Mouse (Mus musculus) C2C12 (cell line): ENCODE data around the gene Tmem198b. TPM values are rescaled to one million over a fixed set of nuclear protein-coding genes. Genes with fewer than 3 reads are reported as not detected.
A peak's percentile ranks its signal among the peaks of the same experiment; 100 is the strongest.

ENCODE experiments used
- H3K27me3 ChIP-seq: one replicate; pipeline ENCODE4 v1.6.1; 2011; ENCODE audit not compliant: control insufficient read depth, insufficient read depth, insufficient read length
- H3K36me3 ChIP-seq: one replicate; pipeline ENCODE4 v1.6.1; 2011; ENCODE audit not compliant: control insufficient read depth, insufficient read depth
- H3K4me3 ChIP-seq: one replicate; pipeline ENCODE4 v1.5.1; 2011; ENCODE audit warnings: mild to moderate bottlenecking, control low read depth; ENCODE audit not compliant: poor library complexity, insufficient read depth, severe bottlenecking
- H3K79me2 ChIP-seq: one replicate; pipeline ENCODE4 v1.6.1; 2011; ENCODE audit not compliant: control insufficient read depth, insufficient read depth
- H3K79me3 ChIP-seq: one replicate; pipeline ENCODE4 v1.6.1; 2011; ENCODE audit warnings: low read depth, control low read depth
- H3ac ChIP-seq: one replicate; pipeline ENCODE3; 2011; ENCODE audit warnings: low read depth; ENCODE audit not compliant: control insufficient read depth, insufficient read length
- CEBPB ChIP-seq: IDR thresholded peaks from one replicate; pipeline ENCODE4 v1.6.1; 2011; ENCODE audit warnings: low read depth, mild to moderate bottlenecking, control low read depth, moderate library complexity
- CTCF ChIP-seq: IDR thresholded peaks from one replicate; pipeline ENCODE4 v1.5.1; 2011; ENCODE audit not compliant: control insufficient read depth, insufficient read depth, insufficient read length
- FOSL1 ChIP-seq: IDR thresholded peaks from one replicate; pipeline ENCODE4 v1.8.0; 2011; ENCODE audit warnings: mild to moderate bottlenecking, low read length; ENCODE audit not compliant: poor library complexity, insufficient read depth, severe bottlenecking
- MAX ChIP-seq: IDR thresholded peaks from one replicate; pipeline ENCODE4 v1.6.1; 2011; ENCODE audit warnings: mild to moderate bottlenecking, control low read depth
- MYOD1 ChIP-seq: IDR thresholded peaks from one replicate; pipeline ENCODE4 v1.6.1; 2011; ENCODE audit warnings: low read depth; ENCODE audit not compliant: control insufficient read depth, insufficient read length
- MYOG ChIP-seq: IDR thresholded peaks from one replicate; pipeline ENCODE4 v1.6.1; 2011; ENCODE audit not compliant: control insufficient read depth, insufficient read length; ENCODE audit errors: extremely low read depth
- USF1 ChIP-seq: IDR thresholded peaks from one replicate; pipeline ENCODE4 v1.6.1; 2011; ENCODE audit warnings: low read depth, mild to moderate bottlenecking, control low read depth, moderate library complexity
- polyA plus RNA-seq: library from polyadenylated mRNA; unstranded; fragments of >200 nt; fragmentation: generic; extraction: Trizol; gene quantifications from one replicate; pipeline ENCODE4 v1.2.1, GENCODE M21; 2012; ENCODE audit warnings: missing spikeins

Gene Tmem198b
- polyA plus RNA-seq, 1 experiment = 15.1 TPM

DNA sequence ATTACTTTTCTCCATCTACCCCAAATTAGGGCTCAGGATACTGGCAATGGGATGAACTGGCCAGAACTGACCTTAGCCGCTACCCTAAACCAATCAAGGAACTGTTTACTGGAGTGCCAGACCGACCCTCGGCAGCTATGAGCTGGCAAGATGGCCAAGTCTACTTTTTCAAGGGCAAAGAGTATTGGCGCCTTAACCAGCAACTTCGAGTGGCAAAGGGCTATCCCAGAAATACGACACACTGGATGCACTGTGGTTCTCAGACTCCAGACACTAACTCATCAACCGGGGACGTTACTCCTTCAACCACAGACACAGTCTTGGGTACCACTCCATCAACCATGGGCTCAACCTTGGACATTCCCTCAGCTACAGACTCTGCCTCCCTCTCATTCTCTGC lies 5.5 kb downstream of the Tmem198b start:
- H3K36me3 ChIP-seq = peaks cover 26% of the 10 kb centered on the region
- no peaks in the 10 kb centered on the region for H3K27me3 ChIP-seq
- no peak overlapping the region for H3K4me3 ChIP-seq
- no peak for TF ChIP-seq MYOG
- TF ChIP-seq MYOD1 = no peak
- TF ChIP-seq MAX = no peak
- no peak for TF ChIP-seq CTCF
- no peak for TF ChIP-seq FOSL1
- TF ChIP-seq USF1 = no peak
- TF ChIP-seq CEBPB = no peak
- peaks cover 19% of the 10 kb centered on the region for H3K79me2 ChIP-seq
- H3K79me3 ChIP-seq = peaks cover 5% of the 10 kb centered on the region
- H3ac ChIP-seq = no peak overlapping the region

DNA sequence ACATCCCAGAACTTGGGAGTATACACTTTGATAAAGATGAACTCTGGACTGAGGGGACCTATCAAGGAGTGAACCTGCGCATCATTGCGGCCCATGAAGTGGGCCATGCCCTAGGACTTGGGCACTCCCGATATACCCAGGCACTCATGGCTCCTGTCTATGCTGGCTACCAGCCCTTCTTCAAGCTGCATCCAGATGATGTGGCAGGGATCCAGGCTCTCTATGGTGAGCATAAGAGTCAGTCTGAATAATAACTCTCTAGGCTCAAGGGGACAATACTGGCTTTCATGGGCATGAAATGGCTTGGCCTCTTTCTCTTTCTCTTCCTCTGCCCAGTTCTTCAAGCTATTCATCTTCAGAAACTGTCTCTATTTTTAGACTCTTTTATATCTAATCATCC lies 8.6 kb downstream of the Tmem198b start:
- Histone ChIP-seq H3K36me3 (peaks cover 13% of the 10 kb centered on the region), H3K4me3 (no peak overlapping the region), H3K79me2 (no peaks in the 10 kb centered on the region), H3K79me3 (no peaks in the 10 kb centered on the region), H3ac (no peak overlapping the region), H3K27me3 (no peaks in the 10 kb centered on the region)
- TF ChIP-seq MAX = no peak
- TF ChIP-seq USF1 = no peak
- TF ChIP-seq FOSL1 = no peak
- TF ChIP-seq CEBPB = no peak
- TF ChIP-seq MYOD1 = no peak
- TF ChIP-seq MYOG = no peak
- no peak for TF ChIP-seq CTCF

DNA sequence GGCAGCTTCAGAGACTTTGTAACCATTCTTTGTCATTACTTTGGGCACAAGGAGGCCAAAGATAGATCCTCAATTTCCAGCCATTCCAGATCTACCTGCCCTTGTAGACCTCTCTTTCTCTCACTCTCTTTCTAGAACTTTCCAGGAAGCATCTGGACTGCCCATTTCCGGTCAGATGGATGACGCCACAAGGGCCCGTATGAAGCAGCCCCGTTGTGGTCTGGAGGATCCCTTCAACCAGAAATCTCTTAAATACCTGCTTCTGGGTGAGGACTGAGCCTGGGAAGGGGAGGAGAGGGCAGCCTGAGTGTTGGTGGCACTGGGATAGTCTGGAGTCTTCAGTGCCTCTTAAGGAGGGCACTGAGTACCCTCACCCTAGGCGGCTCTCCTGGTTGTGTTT lies 9.8 kb downstream of the Tmem198b start:
- TF ChIP-seq USF1 = no peak
- no peak for TF ChIP-seq MYOD1
- no peak for TF ChIP-seq MYOG
- TF ChIP-seq MAX = no peak
- no peak for TF ChIP-seq CEBPB
- TF ChIP-seq CTCF = no peak
- TF ChIP-seq FOSL1 = no peak
- Histone ChIP-seq H3K36me3 (peaks cover 3% of the 10 kb centered on the region), H3K79me3 (no peaks in the 10 kb centered on the region), H3ac (no peak overlapping the region), H3K79me2 (no peaks in the 10 kb centered on the region), H3K4me3 (no peak overlapping the region), H3K27me3 (no peaks in the 10 kb centered on the region)

DNA sequence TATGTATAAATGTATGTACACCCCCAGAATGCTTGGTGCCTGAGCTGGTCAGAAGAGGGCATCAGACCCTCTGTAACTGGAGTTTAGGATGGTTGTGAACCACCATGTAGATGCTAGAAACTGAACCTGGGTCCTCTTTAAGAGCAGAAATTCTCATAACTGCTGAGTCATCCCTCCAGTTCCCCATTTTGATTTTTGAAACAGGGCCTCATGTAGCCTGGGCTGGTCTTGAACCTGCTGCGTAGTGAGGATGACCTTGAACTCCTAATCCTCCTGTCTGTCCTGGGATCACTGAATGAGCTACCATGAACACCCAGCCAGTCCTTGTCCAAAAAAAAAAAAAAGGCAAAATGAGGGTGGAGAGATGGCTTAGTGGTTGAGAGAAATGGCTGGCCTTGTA lies 10.9 kb downstream of the Tmem198b start:
- H3K4me3 ChIP-seq = no peak overlapping the region
- H3ac ChIP-seq = no peak overlapping the region
- no peak for TF ChIP-seq MAX
- TF ChIP-seq MYOG = no peak
- TF ChIP-seq CTCF = no peak
- no peak for TF ChIP-seq FOSL1
- TF ChIP-seq MYOD1 = no peak
- no peak for TF ChIP-seq USF1
- TF ChIP-seq CEBPB = no peak
- H3K27me3 ChIP-seq = no peaks in the 10 kb centered on the region
- H3K79me2 ChIP-seq = no peaks in the 10 kb centered on the region
- H3K36me3 ChIP-seq = no peaks in the 10 kb centered on the region
- no peaks in the 10 kb centered on the region for H3K79me3 ChIP-seq

DNA sequence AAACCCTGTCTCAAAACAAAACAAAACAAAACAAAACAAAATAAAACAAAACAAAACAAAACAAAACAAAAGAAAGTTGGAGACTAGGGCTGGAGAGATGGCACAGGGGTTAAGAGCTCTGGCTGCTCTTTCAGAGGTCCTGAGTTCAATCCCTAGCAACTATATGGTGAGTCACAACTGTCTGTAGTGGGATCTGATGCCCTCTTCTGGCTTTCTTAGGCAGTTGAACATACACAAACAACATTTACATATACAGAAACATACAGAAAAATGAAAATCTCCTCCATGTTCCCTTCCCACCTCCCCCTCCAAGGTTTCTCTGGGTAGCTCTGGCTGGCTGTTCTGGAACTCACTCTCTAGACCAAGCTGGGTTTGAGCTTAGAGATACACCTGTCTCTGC lies 12.1 kb downstream of the Tmem198b start:
- H3K36me3 ChIP-seq = no peaks in the 10 kb centered on the region
- no peak overlapping the region for H3K4me3 ChIP-seq
- H3ac ChIP-seq = no peak overlapping the region
- H3K27me3 ChIP-seq = no peaks in the 10 kb centered on the region
- TF ChIP-seq MAX (no peak), CEBPB (no peak), MYOG (no peak), MYOD1 (no peak), USF1 (no peak), CTCF (no peak), FOSL1 (no peak)
- no peaks in the 10 kb centered on the region for H3K79me3 ChIP-seq
- no peaks in the 10 kb centered on the region for H3K79me2 ChIP-seq

DNA sequence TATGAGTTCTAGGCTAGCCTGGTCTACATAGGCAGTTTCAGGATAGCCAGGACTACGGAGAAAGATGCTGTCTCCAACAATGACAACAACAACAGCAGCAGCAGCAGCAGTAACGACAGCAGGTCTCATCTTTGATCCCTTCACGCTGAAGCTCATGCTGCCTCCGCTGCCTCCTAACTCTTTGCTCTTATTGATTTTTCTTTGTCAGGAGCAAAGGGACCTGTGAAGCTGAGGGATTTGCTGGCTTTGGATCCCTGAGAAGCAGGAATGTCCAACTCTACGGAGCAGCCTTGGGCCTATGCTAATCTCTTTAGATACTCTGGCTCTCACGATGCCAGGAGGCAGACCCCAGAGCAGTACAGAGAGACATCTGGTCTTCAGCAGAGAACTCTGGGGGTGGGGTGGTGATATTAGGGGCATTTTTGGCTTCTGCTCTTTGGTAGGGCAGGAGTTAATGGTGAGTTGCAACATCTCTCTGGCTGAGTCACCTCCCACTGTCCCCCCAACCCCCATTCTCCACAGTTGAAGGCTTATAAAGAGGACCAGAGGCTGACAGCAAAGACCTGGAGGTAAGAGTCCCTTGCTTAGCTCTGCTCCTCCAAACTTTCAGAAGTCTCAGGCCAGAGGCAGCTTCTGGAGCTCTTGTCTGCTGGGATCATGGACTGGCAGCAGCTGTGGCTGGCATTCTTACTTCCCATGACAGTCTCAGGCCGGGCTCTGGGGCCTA lies 13.6 kb downstream of the Tmem198b start, which contains the start of gene Mmp19:
Gene Mmp19, plus strand, starts transcription at position 513 of the 727 bp plus-strand sequence.
- no peak within 1 kb of the TSS for H3K4me3 ChIP-seq
- H3K79me2 ChIP-seq = no peaks in the 10 kb centered on the region
- H3ac ChIP-seq = no peak within 1 kb of the TSS
- no peak for TF ChIP-seq MYOD1
- TF ChIP-seq CEBPB = peak; percentile 78
- no peak for TF ChIP-seq MAX
- TF ChIP-seq USF1 = no peak
- TF ChIP-seq CTCF = no peak
- no peak for TF ChIP-seq MYOG
- TF ChIP-seq FOSL1 = no peak
- no peaks in the 10 kb centered on the region for H3K79me3 ChIP-seq
- no peaks in the 10 kb centered on the region for H3K36me3 ChIP-seq
- H3K27me3 ChIP-seq = no peaks in the 10 kb centered on the region
